Mouse (Mus musculus): ENCODE data around the gene Tstd1. TPM values are rescaled to one million over a fixed set of nuclear protein-coding genes. Genes with fewer than 3 reads are reported as not detected.

Tstd1 gene
- total RNA-seq (2021) = 1 to 10 TPM; 1.1 to 1.3 TPM
- long read RNA-seq, experiment 1 = 0 reads
- long read RNA-seq, experiment 2, partial matches to known transcripts = 0 of 1 reads
- long read RNA-seq, experiment 2, other reads (novel, unspliced or antisense) = 0 of 1 reads

DNA sequence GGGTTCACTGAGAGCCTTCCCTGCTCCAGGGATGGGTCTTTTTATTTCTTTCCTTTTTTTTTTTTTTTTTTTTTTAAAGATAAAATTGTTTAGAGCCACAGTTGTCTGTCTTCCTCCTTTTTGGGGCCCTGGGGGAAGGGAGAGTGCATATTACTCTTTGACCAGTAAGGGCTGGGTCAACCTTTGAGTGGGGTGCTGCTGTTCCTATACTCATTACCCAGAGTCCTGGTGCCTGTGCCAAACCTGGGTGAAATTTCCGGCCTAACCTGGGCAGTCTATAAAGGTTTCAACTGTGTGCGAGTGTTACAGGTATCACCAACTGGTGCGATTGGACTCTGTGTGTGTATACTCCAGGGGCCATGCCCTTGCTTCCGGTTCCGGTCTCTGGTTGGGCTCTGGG lies at the start of gene Tstd1:
Tstd1 (plus strand) TSS at position 213 of the 400 bp plus-strand sequence.
- no peak for DNase-seq (ENCODE audit: low spot score in 2 of 2)

DNA sequence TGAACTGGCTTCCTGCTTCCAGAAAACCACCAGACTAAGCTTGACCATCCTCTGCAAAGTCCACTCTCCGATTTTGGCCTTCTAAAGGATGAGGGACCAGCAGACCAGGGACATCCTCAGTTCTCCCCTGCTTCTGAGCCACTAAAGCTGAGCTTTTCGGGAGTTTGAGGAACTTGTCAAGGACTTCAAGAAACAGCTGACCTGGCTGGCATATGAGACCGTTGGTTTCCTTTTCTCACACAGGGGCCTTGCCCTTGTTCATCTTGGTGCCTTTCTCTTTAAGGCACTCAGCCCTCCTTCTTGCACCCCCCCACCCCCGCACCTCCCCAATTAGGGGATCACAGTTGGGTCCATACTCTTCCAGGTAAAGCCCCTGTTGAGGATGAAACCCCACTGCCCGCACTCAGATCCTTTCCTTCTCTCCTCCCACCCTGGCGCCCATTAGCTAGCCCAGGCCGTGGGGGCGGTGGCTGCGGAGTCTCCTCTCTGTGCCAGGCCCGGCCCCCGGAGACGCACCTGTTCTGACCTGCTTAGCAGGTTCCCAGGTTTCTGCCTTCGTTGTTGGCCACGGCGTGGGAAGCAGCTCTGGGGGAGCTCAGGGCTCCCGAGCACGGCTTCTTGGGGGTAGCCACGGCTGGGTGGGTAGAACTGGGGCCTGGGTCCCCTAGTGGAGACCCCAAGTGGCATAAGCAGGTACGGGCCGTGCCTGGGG lies 48.7 kb upstream of the Tstd1 start, which contains the start of gene Nectin4:
Nectin4 (plus strand) TSS at position 255 of the 712 bp plus-strand sequence.
- no peak for DNase-seq (ENCODE audit: low spot score in 2 of 2)

DNA sequence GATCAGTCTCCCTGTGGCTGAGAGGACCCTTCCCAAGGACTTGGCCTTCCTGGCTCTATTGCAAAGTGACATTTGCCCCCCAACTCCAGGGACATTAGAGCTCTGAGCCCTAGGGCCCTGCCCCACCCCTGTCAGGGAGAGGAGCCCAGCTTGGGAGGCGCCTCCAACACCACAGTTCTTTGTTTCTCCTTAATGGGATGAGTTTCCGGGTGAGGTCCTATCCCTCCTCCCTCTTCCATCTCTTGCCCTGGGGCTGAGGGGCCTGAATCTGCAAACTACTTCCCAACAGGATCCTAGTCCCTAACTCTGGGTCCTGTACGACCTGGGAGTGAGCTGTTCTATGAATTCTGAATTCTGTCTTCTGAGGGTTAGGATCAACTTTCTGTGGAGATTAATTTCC lies 45.8 kb upstream of the Tstd1 start:
- DNase-seq (ENCODE audit: low spot score in 2 of 2) = no peak

DNA sequence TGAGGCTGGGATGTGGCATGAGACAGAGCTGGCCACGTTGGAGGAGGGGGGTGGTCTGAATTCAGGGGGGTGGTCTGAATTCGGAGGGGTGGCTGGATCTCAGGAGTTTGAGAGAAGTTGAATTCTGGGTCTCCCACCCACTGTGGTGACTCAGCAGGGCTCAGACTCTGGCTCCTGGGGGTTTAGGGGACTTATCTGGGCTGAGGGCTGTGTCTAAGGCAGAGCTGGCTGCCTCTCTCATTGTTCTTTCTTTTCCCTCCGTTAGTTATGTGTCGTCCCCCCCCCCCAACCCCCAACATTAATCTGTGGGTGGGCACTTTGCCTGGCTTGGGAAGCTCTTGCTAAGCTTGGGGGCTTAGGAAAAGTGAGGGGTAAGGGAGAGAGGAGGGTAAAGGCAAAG lies 44.7 kb upstream of the Tstd1 start:
- no peak for DNase-seq (ENCODE audit: low spot score in 2 of 2)

DNA sequence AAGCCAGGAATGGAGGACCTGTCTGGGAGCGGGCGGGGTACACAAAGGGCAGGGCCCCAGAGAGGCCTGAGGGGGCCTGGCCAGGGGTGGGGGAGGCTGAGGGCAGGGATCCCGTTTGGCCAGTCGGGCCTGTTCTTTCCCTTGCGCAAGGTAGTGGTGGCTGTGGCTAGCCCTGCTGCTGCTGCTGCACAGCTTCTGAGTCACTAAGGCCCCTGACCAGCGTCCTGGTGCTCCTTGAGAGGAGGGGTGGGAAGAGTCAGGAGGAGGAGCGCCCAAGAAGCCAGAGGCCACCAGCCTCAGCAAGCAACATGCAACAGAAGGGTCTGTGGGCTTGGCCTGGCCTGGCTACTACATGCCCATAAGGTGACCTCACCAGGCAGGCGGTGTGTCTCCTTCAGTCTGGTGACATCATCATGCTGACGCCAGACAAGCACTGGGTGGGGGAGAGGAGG lies 43.0 kb upstream of the Tstd1 start:
- no peak for DNase-seq (ENCODE audit: low spot score in 2 of 2)

DNA sequence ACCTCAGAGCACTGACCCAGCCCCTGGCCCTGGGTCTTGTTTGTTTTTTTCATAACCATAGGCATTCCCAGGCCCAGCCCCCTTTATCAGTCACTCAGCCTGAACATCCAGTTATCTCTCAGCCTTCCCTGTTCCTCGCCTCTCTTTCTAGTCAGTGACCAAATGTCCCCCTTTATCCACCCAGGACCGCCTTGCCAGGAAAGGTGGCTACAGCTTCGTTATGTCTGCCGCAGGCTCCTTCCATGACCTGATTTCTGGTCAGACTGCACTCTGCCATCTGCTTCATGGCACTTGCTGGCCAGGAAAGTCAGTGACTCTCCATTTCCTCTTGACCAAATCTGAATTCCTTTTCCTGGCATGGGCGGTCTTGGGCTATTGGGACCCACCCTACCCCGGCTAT lies 40.4 kb upstream of the Tstd1 start:
- DNase-seq (ENCODE audit: low spot score in 2 of 2) = no peak

DNA sequence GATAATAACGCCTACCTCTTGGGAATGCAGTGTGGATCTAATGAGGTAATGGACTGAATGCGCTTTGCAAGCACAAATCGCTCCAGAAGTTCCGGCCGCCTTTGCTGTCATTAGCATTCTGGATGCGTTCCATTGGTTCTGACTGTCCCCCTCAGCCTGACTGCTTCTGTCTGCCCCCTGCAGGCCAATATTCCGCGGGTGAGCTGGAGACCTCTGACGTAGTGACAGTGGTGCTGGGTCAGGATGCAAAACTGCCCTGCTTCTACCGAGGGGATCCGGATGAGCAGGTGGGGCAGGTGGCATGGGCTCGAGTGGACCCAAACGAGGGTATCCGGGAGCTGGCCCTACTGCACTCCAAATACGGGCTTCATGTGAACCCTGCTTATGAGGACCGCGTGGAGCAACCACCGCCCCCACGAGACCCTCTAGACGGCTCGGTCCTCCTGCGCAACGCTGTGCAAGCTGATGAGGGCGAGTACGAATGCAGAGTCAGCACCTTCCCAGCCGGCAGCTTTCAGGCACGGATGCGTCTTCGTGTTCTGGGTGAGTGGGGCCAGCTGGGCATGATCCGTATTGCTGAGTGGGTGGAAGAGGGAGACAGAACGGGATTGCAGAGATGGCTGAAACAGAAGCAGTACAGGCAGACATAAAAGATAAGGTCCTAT lies 38.6 kb upstream of the Tstd1 start:
- peak; percentile 52 to 66 for DNase-seq (ENCODE audit: low spot score in 2 of 2)

DNA sequence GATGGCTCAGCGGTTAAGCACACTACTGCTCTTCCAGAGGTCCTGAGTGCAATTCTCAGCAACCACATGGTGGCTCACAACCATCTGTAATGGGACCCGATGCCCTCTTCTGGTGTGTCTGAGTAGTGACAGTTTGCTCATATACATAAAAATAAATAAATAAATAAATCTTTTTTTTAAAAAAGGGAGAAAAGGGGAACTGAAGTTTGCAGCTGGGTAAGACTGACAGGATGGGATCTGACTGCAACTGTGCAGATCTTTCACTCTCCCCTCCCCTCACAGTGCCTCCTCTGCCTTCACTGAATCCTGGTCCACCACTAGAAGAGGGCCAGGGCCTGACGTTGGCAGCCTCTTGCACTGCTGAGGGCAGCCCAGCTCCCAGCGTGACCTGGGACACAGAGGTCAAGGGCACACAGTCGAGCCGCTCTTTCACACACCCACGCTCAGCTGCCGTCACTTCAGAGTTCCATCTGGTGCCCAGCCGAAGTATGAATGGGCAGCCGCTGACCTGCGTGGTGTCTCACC lies 36.5 kb upstream of the Tstd1 start:
- no peak for DNase-seq (ENCODE audit: low spot score in 2 of 2)

DNA sequence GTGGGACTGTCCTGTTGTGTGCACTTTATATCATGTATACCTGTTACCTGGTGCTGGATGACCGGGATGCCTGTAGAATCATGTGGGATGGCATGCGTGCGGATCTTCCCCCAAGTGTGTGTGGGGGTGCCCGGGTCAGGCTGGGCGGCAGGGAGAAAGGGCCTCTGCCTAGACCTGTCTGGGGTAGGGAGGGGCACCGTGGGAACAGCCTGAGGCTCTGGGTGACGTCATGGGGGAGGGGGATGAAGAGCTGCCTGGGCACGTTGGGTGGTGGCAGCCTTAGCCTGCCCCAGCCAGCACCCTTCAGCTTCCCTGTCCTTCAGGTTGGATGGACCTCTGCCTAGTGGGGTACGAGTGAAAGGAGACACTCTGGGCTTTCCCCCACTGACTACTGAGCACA lies 34.3 kb upstream of the Tstd1 start:
- no peak for DNase-seq (ENCODE audit: low spot score in 2 of 2)

DNA sequence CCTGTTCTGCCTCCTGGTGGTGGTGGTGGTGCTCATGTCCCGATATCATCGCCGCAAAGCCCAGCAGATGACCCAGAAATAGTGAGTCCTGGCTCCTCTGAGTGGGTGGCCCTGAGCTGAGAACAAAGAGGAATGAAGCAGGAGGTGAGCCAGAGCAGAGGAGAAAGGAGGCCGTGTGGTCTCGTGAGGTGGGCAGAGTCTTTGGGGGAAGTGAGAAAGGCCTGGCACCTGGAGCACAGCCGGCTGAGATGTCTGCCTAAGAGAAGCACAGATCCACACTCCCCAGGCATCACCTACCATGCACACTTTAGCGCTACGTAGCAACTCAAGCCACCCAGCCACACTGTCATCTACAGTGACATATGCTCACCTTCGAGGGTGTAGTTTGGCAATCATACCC lies 33.5 kb upstream of the Tstd1 start:
- no peak for DNase-seq (ENCODE audit: low spot score in 2 of 2)

DNA sequence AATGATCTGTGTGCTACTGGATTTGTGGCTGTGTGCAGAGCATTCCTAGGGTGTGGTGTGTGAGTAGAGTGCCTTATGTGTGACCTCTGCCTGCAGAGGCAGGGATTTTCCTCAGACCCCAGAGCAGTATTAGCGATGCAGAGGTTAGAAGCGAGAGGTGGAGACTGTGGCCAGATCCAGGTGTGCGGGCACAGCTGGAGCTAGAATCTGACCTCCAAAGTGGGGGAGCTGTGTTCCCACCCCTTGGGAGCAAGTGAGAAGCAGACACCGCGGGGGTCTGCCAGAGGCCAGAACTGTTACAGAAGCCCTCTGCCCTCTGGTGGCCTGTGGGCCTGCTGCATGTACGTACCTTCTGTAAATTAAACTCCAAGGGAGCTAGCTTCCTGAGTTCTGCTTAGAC lies 31.6 kb upstream of the Tstd1 start:
- no peak for DNase-seq (ENCODE audit: low spot score in 2 of 2)

DNA sequence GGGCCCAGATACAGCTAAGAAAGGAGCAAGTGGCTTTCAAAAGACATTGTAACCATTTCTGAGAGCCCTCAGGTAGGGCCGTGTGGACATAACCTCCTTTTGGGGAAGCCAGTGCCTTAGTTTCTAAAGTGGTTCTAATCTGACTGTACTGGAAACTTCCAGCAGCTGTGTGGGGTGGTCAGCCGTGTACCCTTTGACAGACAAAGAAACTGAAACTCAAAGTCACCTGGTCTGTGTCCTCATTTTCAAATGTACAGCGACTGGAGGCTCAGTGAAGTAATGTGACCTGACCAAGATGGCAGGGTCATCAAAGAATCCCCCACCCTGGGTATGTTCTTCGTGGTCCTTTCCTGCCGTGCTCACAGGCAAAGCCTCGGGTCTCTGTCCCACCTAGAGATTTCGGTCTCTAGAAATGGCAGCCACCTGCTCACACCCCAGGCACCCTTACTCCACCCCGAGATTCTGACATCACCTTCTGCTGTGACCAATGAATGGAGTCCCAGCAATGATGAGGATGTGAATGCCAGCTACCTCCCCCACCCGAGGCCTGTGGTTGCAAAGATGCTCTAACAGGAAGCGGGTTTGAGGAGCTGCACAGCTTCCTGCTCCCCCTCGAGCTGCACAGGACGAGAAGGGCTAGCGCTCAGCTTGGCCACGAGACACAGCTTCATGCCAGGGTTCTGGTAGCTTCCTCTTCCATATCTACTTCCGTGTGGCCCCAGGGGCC lies 30.1 kb upstream of the Tstd1 start, which contains the start of gene Arhgap30:
Arhgap30 (plus strand) TSS at position 579 of the 727 bp plus-strand sequence.
- no peak for DNase-seq (ENCODE audit: low spot score in 2 of 2)

DNA sequence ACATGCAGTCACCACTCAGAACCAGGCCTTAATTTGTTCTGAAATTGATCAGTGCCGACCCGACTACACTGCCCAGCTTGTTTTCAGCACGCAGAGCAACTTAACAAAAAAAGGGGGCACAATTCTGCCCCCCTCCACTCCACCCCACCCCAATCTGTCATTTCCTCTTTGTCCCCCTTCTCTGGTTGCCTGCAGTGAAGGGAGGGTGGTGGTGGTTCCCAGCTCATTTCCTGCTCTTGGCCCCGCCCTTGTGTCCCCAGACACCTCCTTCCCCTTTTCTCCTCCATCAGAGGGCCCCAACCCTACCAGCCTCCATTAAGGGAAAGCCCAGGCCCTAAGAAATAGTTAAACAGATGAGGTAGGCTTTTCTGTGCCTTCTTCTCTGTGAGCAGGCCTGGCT lies 28.6 kb upstream of the Tstd1 start:
- no peak for DNase-seq (ENCODE audit: low spot score in 2 of 2)

DNA sequence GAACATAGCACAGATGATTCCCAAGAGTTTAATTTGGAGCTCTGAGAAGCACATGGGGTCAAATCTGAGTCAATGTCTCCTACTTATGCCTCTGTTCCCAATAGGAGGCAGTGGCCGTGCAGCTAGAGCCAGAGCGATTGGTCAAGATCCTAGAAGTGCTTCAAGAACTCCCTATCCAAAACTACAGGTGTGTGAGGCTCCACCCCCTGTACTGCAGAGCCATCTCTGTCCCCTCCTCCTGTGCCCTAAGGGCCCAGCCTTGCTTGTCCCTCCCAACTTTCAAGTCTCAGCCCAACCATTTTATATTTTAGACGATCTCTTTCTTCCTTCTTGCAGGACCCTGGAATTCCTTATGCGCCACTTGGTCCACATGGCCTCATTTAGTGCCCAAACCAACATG lies 16.9 kb upstream of the Tstd1 start:
- no peak for DNase-seq (ENCODE audit: low spot score in 2 of 2)

DNA sequence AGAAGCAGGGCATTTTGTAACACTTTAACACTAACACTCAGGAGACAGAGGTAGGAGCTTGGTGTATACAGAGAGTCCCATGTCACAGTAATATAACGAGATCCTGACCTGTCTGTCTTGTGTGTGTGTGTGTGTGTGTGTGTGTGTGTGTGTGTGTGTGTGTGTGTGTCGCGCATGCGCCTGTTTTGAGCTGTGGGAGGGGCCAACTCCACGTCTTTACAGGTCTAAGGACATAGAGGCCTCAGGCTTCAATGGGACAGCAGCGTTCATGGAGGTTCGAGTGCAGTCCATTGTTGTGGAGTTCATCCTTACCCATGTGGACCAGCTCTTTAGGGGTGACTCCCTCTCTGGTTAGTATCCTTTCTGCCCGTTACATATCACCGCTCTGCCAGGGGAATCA lies 15.7 kb upstream of the Tstd1 start:
- DNase-seq (ENCODE audit: low spot score in 2 of 2) = no peak

DNA sequence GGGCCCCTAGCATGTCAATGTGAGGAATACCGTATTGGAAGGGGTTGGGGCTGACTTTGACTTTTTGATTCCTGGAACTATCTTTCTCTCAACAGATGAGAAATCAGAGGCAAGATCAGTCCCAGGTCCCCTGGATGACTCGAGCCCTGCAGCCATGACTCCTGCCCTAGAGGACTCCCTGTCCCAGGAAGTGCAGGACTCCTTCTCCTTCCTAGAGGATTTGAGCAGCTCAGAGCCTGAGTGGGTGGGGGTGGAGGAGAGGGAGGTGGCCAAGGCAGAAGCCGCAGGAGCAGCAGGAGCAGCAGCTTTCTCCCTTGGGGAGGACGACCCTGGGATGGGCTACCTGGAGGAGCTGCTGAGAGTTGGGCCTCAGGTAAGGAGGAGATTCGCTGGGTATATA lies 11.4 kb upstream of the Tstd1 start:
- no peak for DNase-seq (ENCODE audit: low spot score in 2 of 2)

DNA sequence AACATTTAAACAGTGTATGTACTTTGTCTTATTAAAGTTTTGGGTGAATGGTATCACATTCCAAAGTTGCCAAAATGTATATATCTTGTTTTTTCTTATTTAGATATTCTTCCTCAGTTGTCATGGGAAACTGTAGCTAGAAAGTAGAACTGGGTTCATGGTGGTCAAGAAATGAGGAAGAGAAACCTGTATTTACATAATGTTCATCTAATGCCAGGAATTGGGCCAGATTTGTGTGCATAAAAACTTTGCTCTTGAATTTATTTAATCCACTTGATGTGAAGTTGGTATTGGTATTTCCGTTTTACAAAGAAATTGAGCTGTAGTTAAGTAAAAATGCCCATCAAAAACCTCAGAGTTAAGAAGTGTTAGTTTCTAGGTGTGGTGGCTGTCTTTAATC lies 8.4 kb upstream of the Tstd1 start:
- DNase-seq (ENCODE audit: low spot score in 2 of 2) = no peak

DNA sequence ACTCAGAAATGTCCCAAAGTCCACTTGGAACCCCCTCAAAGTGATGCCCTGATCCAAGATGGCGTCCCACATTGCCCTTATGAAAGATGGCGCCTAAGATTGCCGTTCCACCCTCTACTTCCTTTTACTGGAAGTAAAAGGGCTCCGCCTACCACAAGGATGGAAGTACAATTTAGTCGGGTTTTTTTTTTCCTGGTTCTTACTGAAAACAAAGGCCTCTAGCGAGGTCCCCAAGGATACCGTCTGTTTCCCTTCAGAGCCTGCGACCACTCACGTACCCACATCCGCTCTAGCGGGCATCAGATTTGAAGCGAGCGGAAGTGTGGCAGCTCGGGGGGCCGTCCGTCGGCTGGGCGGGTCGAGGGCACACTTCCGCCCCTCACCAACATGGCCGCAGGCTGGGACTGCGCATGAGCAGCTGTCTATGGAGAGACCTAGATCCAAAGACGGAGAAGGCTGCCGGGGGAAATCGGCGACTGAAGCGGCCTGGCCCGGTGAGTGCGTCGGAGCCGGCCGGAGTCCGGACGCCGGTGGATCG lies 7.7 kb upstream of the Tstd1 start, which contains the start of gene Usf1:
Usf1 (plus strand) TSS at position 367 of the 538 bp plus-strand sequence.
- DNase-seq (ENCODE audit: low spot score in 2 of 2) = peak; percentile 90 to 95

DNA sequence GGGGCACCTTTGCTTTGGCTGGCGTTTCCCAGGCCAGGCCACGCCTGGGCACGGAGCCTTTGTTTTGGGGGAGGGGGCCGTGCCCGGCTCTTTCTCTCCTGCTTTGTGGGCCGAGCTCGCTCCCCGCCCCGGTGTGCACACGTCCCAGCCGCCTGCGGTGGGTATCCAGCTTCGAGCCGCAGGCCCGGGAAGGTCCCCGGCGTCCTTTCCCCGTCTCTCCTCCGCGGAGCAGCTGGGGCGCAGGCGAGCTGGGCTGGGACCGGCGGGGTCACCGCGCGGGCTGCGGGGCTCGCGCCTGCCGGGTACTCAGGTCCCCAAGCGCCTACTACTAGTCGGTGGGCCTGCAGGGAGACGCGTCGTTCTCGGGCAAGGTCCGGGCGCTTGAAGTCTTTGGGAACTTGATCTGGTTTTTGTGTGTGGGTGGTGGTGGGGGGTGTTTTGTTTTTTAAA lies 7.2 kb upstream of the Tstd1 start:
- DNase-seq (ENCODE audit: low spot score in 2 of 2) = no peak

DNA sequence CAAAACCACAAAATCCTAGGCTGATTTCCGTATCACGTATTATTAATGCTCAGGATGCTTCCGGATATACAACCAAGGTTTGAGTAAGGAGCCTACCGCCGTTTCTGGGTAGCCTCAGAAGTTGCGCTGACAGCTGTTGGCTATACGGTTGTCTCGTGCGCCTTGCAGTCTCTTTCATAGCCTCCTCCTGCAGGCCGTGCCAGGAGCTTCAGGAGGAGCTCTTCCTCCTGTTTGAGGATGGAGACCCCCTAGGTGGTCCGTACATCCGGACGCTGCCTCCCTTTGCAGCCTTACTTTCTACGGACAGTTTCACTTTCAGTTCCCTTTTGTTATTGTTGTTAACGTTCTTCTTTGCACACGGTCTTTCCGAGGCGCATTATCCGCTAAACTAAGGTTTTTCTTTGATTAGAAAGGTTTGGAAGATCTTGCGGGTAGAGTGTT lies 6.7 kb upstream of the Tstd1 start:
- DNase-seq (ENCODE audit: low spot score in 2 of 2) = peak in 1 of 2 experiments; percentile 30

DNA sequence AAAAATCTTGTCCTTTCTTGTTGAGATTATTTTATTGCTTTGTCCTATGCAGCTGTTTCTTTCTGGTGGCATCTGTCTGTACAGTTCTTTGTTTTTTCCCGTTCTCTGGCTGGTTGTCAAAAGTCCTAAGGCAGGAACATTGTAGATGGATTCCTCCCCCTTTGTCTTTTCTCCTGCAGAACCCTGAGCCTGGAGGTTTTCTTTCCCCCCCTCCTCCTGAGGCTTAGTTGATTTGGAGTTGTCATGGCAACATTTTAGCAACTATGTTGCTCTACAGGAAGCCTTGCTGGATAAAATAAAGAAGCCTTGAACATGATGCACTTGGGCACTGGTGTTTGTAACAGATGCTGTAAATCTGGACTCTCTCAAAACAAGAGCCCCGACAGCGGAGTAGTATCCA lies 6.2 kb upstream of the Tstd1 start:
- no peak for DNase-seq (ENCODE audit: low spot score in 2 of 2)

Data from gastrocnemius, postnatal 4 days (tissue).